Comparison of ENCODE assay signal across 24 mouse cellular contexts in genomic region chr13:96436921-96437320, GRCm38 (mm10). TPM values are rescaled to one million over a fixed set of nuclear protein-coding genes. Genes with fewer than 3 reads are reported as not detected.
"Had no signal": no experiment of that assay in that cellular context is flagged by ENCODE, and none has a peak within 500 bp of the region (broad histone marks: within the 10 kb centered on the region; RNA-seq: fewer than 3 reads in every experiment).

No protein-coding gene starts in this region.

- H3K4me2 ChIP-seq: limb, embryonic 15.5 days; liver, embryonic 12.5 days; lung, embryonic 14.5 days; midbrain, embryonic 13.5 days had no signal

- H3K36me3 ChIP-seq: limb, embryonic 15.5 days; liver, embryonic 12.5 days; midbrain, embryonic 13.5 days had no signal

- H3K27ac ChIP-seq: limb, embryonic 15.5 days; liver, embryonic 12.5 days; macrophage; midbrain, embryonic 13.5 days had no signal

- ATAC-seq: liver, embryonic 12.5 days; midbrain, embryonic 13.5 days had no signal

- H3K4me1 ChIP-seq: midbrain, embryonic 13.5 days had no signal

- H3K27me3 ChIP-seq: limb, embryonic 15.5 days; liver, embryonic 12.5 days; midbrain, embryonic 13.5 days had no signal

- H3K4me3 ChIP-seq: limb, embryonic 15.5 days; liver, embryonic 12.5 days; midbrain, embryonic 13.5 days had no signal

- DNase-seq: kidney, adult 8-10 months; kidney, postnatal 25 days; lung, embryonic 14.5 days; lung, postnatal 10 days; right cerebral cortex, postnatal 14 days; thymus, adult 2 months; thymus, postnatal 25 days had no signal

- H3K9ac ChIP-seq: limb, embryonic 15.5 days; liver, embryonic 12.5 days; lung, embryonic 14.5 days; midbrain, embryonic 13.5 days had no signal

- H3K9me3 ChIP-seq: limb, embryonic 15.5 days; midbrain, embryonic 13.5 days had no signal

RNA-seq across cellular contexts. Expression of gene Ankdd1b, which starts 34.1 kb away (rescaled TPM):
- polyA plus RNA-seq: kidney, embryonic 16.5 days; liver, embryonic 12.5 days; liver, embryonic 16.5 days; lung, embryonic 14.5 days; macrophage; midbrain, embryonic 13.5 days; midbrain, postnatal 0 days; neural tube, embryonic 14.5 days; spleen, adult 2 months had no signal

RNA-seq across cellular contexts. Expression of gene Gm17622, which starts 53.6 kb away (rescaled TPM):
- total RNA-seq: layer of hippocampus, adult 18-20 months; layer of hippocampus, postnatal 10 days; left cerebral cortex, adult 18-20 months; left cerebral cortex, postnatal 25 days; midbrain, postnatal 0 days had no signal
- polyA plus RNA-seq: kidney, embryonic 16.5 days; limb, embryonic 11.5 days; limb, embryonic 15.5 days; liver, embryonic 12.5 days; liver, embryonic 16.5 days; lung, embryonic 14.5 days; macrophage; midbrain, embryonic 13.5 days; midbrain, postnatal 0 days; neural tube, embryonic 14.5 days; spleen, adult 2 months; stomach, embryonic 14.5 days; testis, adult 2 months; thymus, adult 2 months; urinary bladder, adult 2 months had no signal
